Mouse (Mus musculus) forebrain, embryonic 16.5 days (tissue): Measurements from ENCODE around the gene Adarb2. TPM values are rescaled to one million over a fixed set of nuclear protein-coding genes. Genes with fewer than 3 reads are reported as not detected.
A peak's percentile ranks its signal among the peaks of the same experiment; 100 is the strongest.

Source experiments
- ATAC-seq: fragments of 200-750 bp; cut with Nextera tagmentation; 2 replicates; pipeline ENCODE4 v1.8.0; 2017; ENCODE audit warnings: mild to moderate bottlenecking, moderate library complexity
- H3K27ac ChIP-seq: fragments of 300-500 bp; sonication (generic); 2 replicates; pipeline ENCODE4 v1.5.1; 2014; ENCODE audit warnings: low read length, control low read depth
- H3K27me3 ChIP-seq: fragments of 300-500 bp; sonication (generic); replicated peaks from 2 replicates; pipeline ENCODE4 v1.6.1; 2014; ENCODE audit warnings: low read length; ENCODE audit not compliant: control insufficient read depth, insufficient read depth
- H3K36me3 ChIP-seq: fragments of 300-500 bp; sonication (generic); 2 replicates; pipeline ENCODE4 v1.6.1; 2014; ENCODE audit not compliant: control insufficient read depth, insufficient read depth
- H3K4me1 ChIP-seq: fragments of 300-500 bp; sonication (generic); replicated peaks from 2 replicates; pipeline ENCODE4 v1.6.1; 2014; ENCODE audit warnings: low read length; ENCODE audit not compliant: control insufficient read depth, insufficient read depth
- H3K4me2 ChIP-seq: fragments of 300-500 bp; sonication (generic); 2 replicates; pipeline ENCODE4 v1.6.1; 2014; ENCODE audit warnings: mild to moderate bottlenecking, low read length, control low read depth
- H3K4me3 ChIP-seq: fragments of 300-500 bp; sonication (generic); replicated peaks from 2 replicates; pipeline ENCODE4 v1.5.1; 2014; ENCODE audit warnings: mild to moderate bottlenecking, low read length, control low read depth
- H3K9ac ChIP-seq: fragments of 300-500 bp; sonication (generic); replicated peaks from 2 replicates; pipeline ENCODE4 v1.6.1; 2014; ENCODE audit warnings: low read depth, low read length, control low read depth
- H3K9me3 ChIP-seq: fragments of 300-500 bp; sonication (generic); 2 replicates; pipeline ENCODE4 v1.6.1; 2016; ENCODE audit warnings: low read length; ENCODE audit not compliant: control insufficient read depth
- WGBS: fragments of 180-500 bp; shearing (Covaris S2); extraction: QIAGEN DNeasy Blood & Tissue Kit; methylation state at CpG from one replicate; pipeline ENCODE4 v1.1.7; 2014; 5-methylcytosine and 5-hydroxymethylcytosine counted together
- polyA plus RNA-seq: library from polyadenylated mRNA; unstranded; fragments of >200 nt; fragmentation: Nextera tagmentation; extraction: Ambion mirVana; gene quantifications from 2 replicates; pipeline ENCODE4 v1.2.1, GENCODE M21; 2015

The Adarb2 gene
- polyA plus RNA-seq, 1 experiment from 2014 or later = 30.0 TPM

DNA sequence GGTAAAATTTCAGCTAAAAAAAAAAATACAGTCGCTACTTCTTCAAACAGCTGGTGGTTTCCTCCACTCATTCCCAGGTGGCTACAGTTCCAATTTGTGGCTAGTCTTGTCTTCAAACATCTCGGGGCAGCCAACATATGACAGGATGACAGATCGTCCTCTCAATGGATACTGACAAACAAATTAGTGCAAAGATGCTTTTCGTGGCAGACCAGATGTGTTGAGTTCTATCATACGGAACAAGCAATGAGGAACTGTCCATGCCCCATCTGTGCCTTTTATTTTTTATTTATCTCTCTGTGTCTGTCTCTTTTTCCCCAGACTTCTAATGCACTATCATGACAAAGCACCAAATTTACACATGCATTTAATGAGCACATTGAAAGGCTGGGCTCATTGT lies 316.5 kb downstream of the Adarb2 start:
- Histone ChIP-seq H3K27me3 (no peaks in the 10 kb centered on the region), H3K9ac (no peak overlapping the region), H3K27ac (no peak overlapping the region), H3K4me2 (no peak overlapping the region), H3K36me3 (no peaks in the 10 kb centered on the region), H3K9me3 (no peaks in the 10 kb centered on the region), H3K4me3 (no peak overlapping the region), H3K4me1 (no peaks in the 10 kb centered on the region)
- 81% methylated on average over 5 of the region's 5 CpGs for WGBS
- ATAC-seq = no peak

GRCm38 (mm10) chr13:8525748-8526631 lies 323.3 kb downstream of the Adarb2 start:
- H3K36me3 ChIP-seq = no peaks in the 10 kb centered on the region
- no peaks in the 10 kb centered on the region for H3K27me3 ChIP-seq
- H3K27ac ChIP-seq = no peak overlapping the region
- H3K4me3 ChIP-seq = no peak overlapping the region
- no peak for ATAC-seq
- no peak overlapping the region for H3K9ac ChIP-seq
- no peak overlapping the region for H3K4me2 ChIP-seq
- H3K4me1 ChIP-seq = no peaks in the 10 kb centered on the region
- 58% methylated on average over 9 of the region's 9 CpGs for WGBS
- H3K9me3 ChIP-seq = no peaks in the 10 kb centered on the region

- H3K36me3 ChIP-seq = no peaks in the 10 kb centered on the region
- H3K9ac ChIP-seq = no peak overlapping the region
- no peak overlapping the region for H3K4me2 ChIP-seq
- WGBS = 85% methylated on average over 9 of the region's 9 CpGs
- no peaks in the 10 kb centered on the region for H3K27me3 ChIP-seq
- H3K4me1 ChIP-seq = no peaks in the 10 kb centered on the region
- no peak overlapping the region for H3K27ac ChIP-seq
- ATAC-seq = no peak
- no peaks in the 10 kb centered on the region for H3K9me3 ChIP-seq
- H3K4me3 ChIP-seq = no peak overlapping the region
These were observed 331.8 kb downstream of the Adarb2 start for GRCm38 (mm10) chr13:8534265-8535113.

DNA sequence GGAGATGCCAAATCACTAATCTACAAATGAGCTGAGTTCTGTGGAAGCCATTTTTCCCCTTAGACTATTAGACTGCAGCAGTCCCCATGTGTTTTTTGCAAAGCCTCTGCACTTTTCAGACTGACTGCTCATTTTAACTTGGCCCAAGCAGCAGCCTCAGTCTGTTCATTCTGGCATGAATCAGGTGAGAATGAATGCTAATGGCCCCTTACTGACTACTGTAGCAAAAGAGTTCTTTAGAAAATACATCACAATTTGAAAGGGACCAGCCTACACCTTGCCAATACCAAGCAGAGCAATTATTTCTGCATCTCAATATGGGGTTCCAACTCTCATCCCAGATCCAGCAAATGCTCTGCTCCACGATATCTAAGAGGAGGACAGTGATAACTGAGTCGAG lies 335.8 kb downstream of the Adarb2 start:
- Histone ChIP-seq H3K4me2 (no peak overlapping the region), H3K27ac (no peak overlapping the region), H3K4me3 (no peak overlapping the region), H3K27me3 (no peaks in the 10 kb centered on the region), H3K9me3 (no peaks in the 10 kb centered on the region), H3K4me1 (no peaks in the 10 kb centered on the region), H3K9ac (no peak overlapping the region), H3K36me3 (no peaks in the 10 kb centered on the region)
- peak; percentile 89 for ATAC-seq
- WGBS = 76% methylated on average over 2 of the region's 2 CpGs

DNA sequence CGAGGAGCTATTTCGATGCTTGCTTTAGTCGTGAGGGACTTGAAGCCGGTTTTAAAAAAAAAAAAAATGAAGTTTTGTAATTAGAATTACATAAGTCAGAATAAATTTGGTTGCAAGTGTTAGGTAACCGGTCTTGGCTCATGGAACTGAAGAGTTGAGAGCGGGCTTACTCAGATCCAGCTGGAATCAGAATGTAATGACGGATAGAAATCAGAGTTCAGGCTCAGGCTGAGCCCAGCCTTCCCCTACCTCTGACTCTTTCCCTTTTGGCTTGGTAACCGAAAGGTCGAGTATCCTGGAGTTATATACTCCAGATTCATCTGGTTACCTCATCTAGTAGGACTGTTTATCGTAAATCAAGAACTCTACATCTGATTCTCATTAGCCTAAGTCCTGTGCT lies 336.2 kb downstream of the Adarb2 start:
- no peak overlapping the region for H3K27ac ChIP-seq
- no peaks in the 10 kb centered on the region for H3K36me3 ChIP-seq
- H3K9ac ChIP-seq = no peak overlapping the region
- WGBS = 84% methylated on average over 10 of the region's 10 CpGs
- no peaks in the 10 kb centered on the region for H3K4me1 ChIP-seq
- 0 out of 2 replicates have a peak, but pooled peaks have one; percentile 35 for ATAC-seq
- H3K27me3 ChIP-seq = no peaks in the 10 kb centered on the region
- no peak overlapping the region for H3K4me3 ChIP-seq
- H3K4me2 ChIP-seq = no peak overlapping the region
- no peaks in the 10 kb centered on the region for H3K9me3 ChIP-seq

- no peak overlapping the region for H3K9ac ChIP-seq
- no peak overlapping the region for H3K27ac ChIP-seq
- H3K4me2 ChIP-seq = no peak overlapping the region
- H3K4me3 ChIP-seq = no peak overlapping the region
- 86% methylated on average over 2 of the region's 2 CpGs for WGBS
- H3K4me1 ChIP-seq = no peaks in the 10 kb centered on the region
- no peaks in the 10 kb centered on the region for H3K9me3 ChIP-seq
- H3K36me3 ChIP-seq = no peaks in the 10 kb centered on the region
- no peak for ATAC-seq
- no peaks in the 10 kb centered on the region for H3K27me3 ChIP-seq
These were observed 340.0 kb downstream of the Adarb2 start for GRCm38 (mm10) chr13:8542684-8543083.

DNA sequence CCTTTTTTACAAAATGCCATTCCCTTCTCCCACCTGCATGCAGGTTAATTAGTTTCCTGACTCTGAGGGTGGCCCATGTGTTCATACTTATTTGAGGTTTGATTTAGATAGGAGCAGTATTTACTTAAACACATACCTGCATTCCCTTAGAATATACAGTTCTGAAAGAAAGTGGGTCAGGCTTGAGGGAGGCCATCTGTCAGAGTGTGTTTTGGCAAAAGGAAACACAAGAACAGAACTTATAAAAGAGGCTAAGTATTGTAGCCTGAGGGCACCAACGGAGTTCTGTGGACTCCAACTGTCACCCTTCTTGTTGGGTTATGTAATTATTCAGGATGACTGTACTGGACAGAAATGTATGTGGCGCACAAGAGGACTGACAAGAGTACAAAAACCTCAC lies 349.6 kb downstream of the Adarb2 start:
- no peak overlapping the region for H3K9ac ChIP-seq
- 71% methylated on average over 2 of the region's 2 CpGs for WGBS

DNA sequence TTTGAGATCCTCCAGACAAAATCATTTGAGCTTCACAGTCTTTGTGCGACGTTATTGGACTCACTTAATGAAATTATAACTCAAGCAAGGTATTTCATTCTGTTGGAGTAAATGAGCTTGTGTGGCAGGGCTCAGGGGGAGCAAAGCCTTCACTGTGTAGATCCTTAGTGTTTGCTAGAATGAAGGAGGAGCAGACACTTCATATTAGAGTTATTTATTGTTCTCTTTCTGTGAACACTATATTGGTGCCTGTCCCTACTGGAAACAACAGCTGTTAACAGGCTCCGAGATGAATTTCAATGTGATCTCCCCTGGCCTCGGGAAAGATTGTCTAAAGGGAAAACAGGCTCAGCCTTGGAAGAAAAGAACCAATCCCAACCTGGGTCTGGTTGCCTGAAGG lies 355.1 kb downstream of the Adarb2 start:
- 64% methylated on average over 4 of the region's 4 CpGs for WGBS
- Histone ChIP-seq H3K36me3 (no peaks in the 10 kb centered on the region), H3K4me3 (no peak overlapping the region), H3K27me3 (no peaks in the 10 kb centered on the region), H3K9ac (no peak overlapping the region), H3K27ac (no peak overlapping the region), H3K4me1 (no peaks in the 10 kb centered on the region), H3K4me2 (no peak overlapping the region), H3K9me3 (no peaks in the 10 kb centered on the region)
- no peak for ATAC-seq

More for the DNA sequence above, 349.6 kb downstream of the Adarb2 start:
- no peak overlapping the region for H3K4me2 ChIP-seq
- H3K9me3 ChIP-seq = no peaks in the 10 kb centered on the region
- no peak for ATAC-seq
- no peaks in the 10 kb centered on the region for H3K36me3 ChIP-seq
- H3K27ac ChIP-seq = no peak overlapping the region
- H3K4me1 ChIP-seq = no peaks in the 10 kb centered on the region
- no peak overlapping the region for H3K4me3 ChIP-seq
- no peaks in the 10 kb centered on the region for H3K27me3 ChIP-seq

GRCm38 (mm10) chr13:8560485-8560884 lies 357.8 kb downstream of the Adarb2 start:
- Histone ChIP-seq H3K9ac (no peak overlapping the region), H3K4me2 (no peak overlapping the region)

More at GRCm38 (mm10) chr13:8560485-8560884, 357.8 kb downstream of the Adarb2 start:
- Histone ChIP-seq H3K4me3 (no peak overlapping the region), H3K36me3 (no peaks in the 10 kb centered on the region), H3K27ac (no peak overlapping the region), H3K27me3 (no peaks in the 10 kb centered on the region), H3K4me1 (no peaks in the 10 kb centered on the region), H3K9me3 (no peaks in the 10 kb centered on the region)
- peak; percentile 42; the same call in 1 of the 2 replicates for ATAC-seq
